Mouse (Mus musculus): ENCODE results near the gene Hist1h2bp.

GRCm38 (mm10) chr13:21778814-21779766 is 8.2 kb upstream of the Hist1h2bp start:
- TF ChIP-seq POLR2A (IDR thresholded peaks at IDR 0.05; ENCODE audit: low read depth, low read length), result no peak
- TF ChIP-seq CTCF (conservative IDR thresholded peaks at IDR 0.05; ENCODE audit: insufficient read depth, insufficient read length, low read depth, low read length), result no peak
